10 mouse cellular contexts compared by ENCODE assay signal in genomic region chr5:122402772-122403171, GRCm38 (mm10). TPM values are rescaled to one million over a fixed set of nuclear protein-coding genes. Genes with fewer than 3 reads are reported as not detected.
DNase-seq lines count a peak whose midpoint lies in the region; ATAC-seq and TF ChIP-seq lines count a peak whose summit lies in the region.
"Had no signal": no experiment of that assay in that cellular context is flagged by ENCODE, and none has a peak within 500 bp of the region (broad histone marks: within the 10 kb centered on the region; RNA-seq: fewer than 3 reads in every experiment).

No protein-coding gene starts in this region.

- H3K27ac ChIP-seq in gastrocnemius, adult 2 months = peak overlapping the region; percentile 53
- peak overlapping the region; percentile 69 for H3K27ac ChIP-seq in left cerebral cortex, adult 2 months
- H3K27ac ChIP-seq in midbrain, embryonic 10.5 days (replicated peaks) = no peak overlapping the region
- H3K27ac ChIP-seq: macrophage had no signal

- H3K4me1 ChIP-seq in midbrain, embryonic 10.5 days = no peaks in the 10 kb centered on the region

- no peak overlapping the region for H3K4me3 ChIP-seq in gastrocnemius, adult 2 months
- H3K4me3 ChIP-seq in left cerebral cortex, adult 2 months = no peak overlapping the region
- no peak overlapping the region for H3K4me3 ChIP-seq in midbrain, embryonic 10.5 days

- ATAC-seq in monocyte, adult 5-6 weeks (replicated peaks; ENCODE audit: insufficient number of reproducible peaks, low FRiP score, low TSS enrichment, poor library complexity, severe bottlenecking) = no peak

- peaks cover 7% of the 10 kb centered on the region; the same call in 1 of the 2 replicates for H3K9me3 ChIP-seq in midbrain, embryonic 10.5 days (replicated peaks)
- H3K9me3 ChIP-seq: G1E had no signal

- intact Hi-C loops in gastrocnemius, adult 2 months (cut with DNase I) = no loop called here
- intact Hi-C loops in left cerebral cortex, adult 2 months (cut with DNase I) = loop anchor here (5.0 kb wide), 1 partner anchor 325 kb away; no protein-coding TSS in a partner anchor

- 89% methylated on average over 5 of the region's 5 CpGs for whole genome bisulfite sequencing in midbrain, embryonic 10.5 days

- peak; percentile 63 for DNase-seq in gastrocnemius, adult 2 months
- DNase-seq in gastrocnemius, adult 8-10 months (ENCODE audit: low spot score in 2 of 2) = no peak
- DNase-seq in right cerebral cortex, adult 2 months (ENCODE audit: low spot score in 2 of 2) = peak; percentile 34 to 49
- DNase-seq in right cerebral cortex, postnatal 4 days = no peak
- DNase-seq in left cerebral cortex, adult 2 months (ENCODE audit: extremely low spot score in 1 of 2, low spot score in 2 of 2) = no peak
- DNase-seq in midbrain, embryonic 10.5 days (ENCODE audit: low spot score) = no peak
- DNase-seq in ovary, postnatal 36 days (ENCODE audit: low spot score) = no peak

- no peak for TF ChIP-seq CTCF in gastrocnemius, adult 2 months (IDR thresholded peaks at IDR 0.05)
- TF ChIP-seq CTCF in left cerebral cortex, adult 2 months (IDR thresholded peaks at IDR 0.05) = no peak

- H3K36me3 ChIP-seq in midbrain, embryonic 10.5 days = peaks cover 98% of the 10 kb centered on the region

- no peaks in the 10 kb centered on the region for H3K27me3 ChIP-seq in midbrain, embryonic 10.5 days (ENCODE audit: low read depth, poor library complexity, severe bottlenecking)

RNA-seq across cellular contexts. Expression of gene Arpc3, which starts 11.1 kb away (rescaled TPM):
- 10 to 100 TPM; 45.2 to 62.8 TPM for total RNA-seq in gastrocnemius, adult 2 months (2021)
- 10 to 100 TPM; 40.8 to 56.9 (median 49.9) TPM for total RNA-seq in gastrocnemius, adult 8-10 months (2022)
- total RNA-seq in left cerebral cortex, adult 2 months (2021) = 100 to 1,000 TPM; 200 to 216 TPM
- total RNA-seq in monocyte, adult 5-6 weeks (2017) = 945 to 1,364 TPM (median 1,320 TPM) in 3 replicates
- polyA plus RNA-seq in midbrain, embryonic 10.5 days (2016; fragmentation: Nextera tagmentation; extraction: Ambion mirVana) = 88.6 and 103 TPM in 2 replicates

RNA-seq across cellular contexts. Expression of gene Anapc7, which starts 18.7 kb away (rescaled TPM):
- 10 to 100 TPM; 14.3 to 16.8 TPM for total RNA-seq in gastrocnemius, adult 2 months (2021)
- 10 to 100 TPM; 14.3 to 16.8 (median 15.2) TPM for total RNA-seq in gastrocnemius, adult 8-10 months (2022)
- 10 to 100 TPM; 28.6 to 29.5 TPM for total RNA-seq in left cerebral cortex, adult 2 months (2021)
- total RNA-seq in monocyte, adult 5-6 weeks (2017) = 14.2 to 35.4 TPM (median 20.5 TPM) in 3 replicates
- 53.9 and 57.7 TPM in 2 replicates for polyA plus RNA-seq in midbrain, embryonic 10.5 days (2016; fragmentation: Nextera tagmentation; extraction: Ambion mirVana)

RNA-seq across cellular contexts. Expression of gene Fam216a, which starts 30.6 kb away (rescaled TPM):
- total RNA-seq in gastrocnemius, adult 2 months (2021) = 1 to 10 TPM; 4.9 to 5.5 TPM
- 1 to 10 TPM; 4.9 to 5.3 (median 5.2) TPM for total RNA-seq in gastrocnemius, adult 8-10 months (2022)
- 10 to 100 TPM; 68.0 to 73.4 TPM for total RNA-seq in left cerebral cortex, adult 2 months (2021)
- 2.2 to 7.9 TPM (median 5.5 TPM) in 3 replicates for total RNA-seq in monocyte, adult 5-6 weeks (2017)
- 85.5 and 98.8 TPM in 2 replicates for polyA plus RNA-seq in midbrain, embryonic 10.5 days (2016; fragmentation: Nextera tagmentation; extraction: Ambion mirVana)

RNA-seq across cellular contexts. Expression of gene Gpn3, which starts 31.1 kb away (rescaled TPM):
- total RNA-seq in gastrocnemius, adult 2 months (2021) = 10 to 100 TPM; 22.1 to 28.5 TPM
- total RNA-seq in gastrocnemius, adult 8-10 months (2022) = 10 to 100 TPM; 29.1 to 36.2 (median 32.2) TPM
- total RNA-seq in left cerebral cortex, adult 2 months (2021) = 10 to 100 TPM; 24.9 to 27.5 TPM
- total RNA-seq in monocyte, adult 5-6 weeks (2017) = 42.8 to 46.5 TPM (median 45.0 TPM) in 3 replicates
- 76.9 and 82.9 TPM in 2 replicates for polyA plus RNA-seq in midbrain, embryonic 10.5 days (2016; fragmentation: Nextera tagmentation; extraction: Ambion mirVana)

RNA-seq across cellular contexts. Expression of gene Vps29, which starts 48.6 kb away (rescaled TPM):
- total RNA-seq in gastrocnemius, adult 2 months (2021) = 10 to 100 TPM; 35.0 to 46.0 TPM
- total RNA-seq in gastrocnemius, adult 8-10 months (2022) = 10 to 100 TPM; 44.0 to 51.2 (median 46.4) TPM
- 100 to 1,000 TPM; 180 to 190 TPM for total RNA-seq in left cerebral cortex, adult 2 months (2021)
- 63.4 to 67.5 TPM (median 67.5 TPM) in 3 replicates for total RNA-seq in monocyte, adult 5-6 weeks (2017)
- 218 and 220 TPM in 2 replicates for polyA plus RNA-seq in midbrain, embryonic 10.5 days (2016; fragmentation: Nextera tagmentation; extraction: Ambion mirVana)

Comparison
In these comparisons a context has a peak if more than half of its experiments do, and no peak if none do; other contexts are left out.
1. DNase-seq: peak in gastrocnemius, adult 2 months (single experiment) and right cerebral cortex, adult 2 months (2 of 2); none in gastrocnemius, adult 8-10 months (0 of 2), right cerebral cortex, postnatal 4 days (single experiment), left cerebral cortex, adult 2 months (0 of 2), midbrain, embryonic 10.5 days (single experiment) and ovary, postnatal 36 days (single experiment).